Mouse (Mus musculus) liver, adult (tissue): ENCODE measurements around the gene Gnptg.
A peak's percentile ranks its signal among the peaks of the same experiment; 100 is the strongest.

ENCODE experiments used
- GATA4 ChIP-seq: IDR thresholded peaks from 2 replicates; pipeline ENCODE4 v1.6.1; 2014; ENCODE audit warnings: mild to moderate bottlenecking, low read length; ENCODE audit not compliant: insufficient replicate concordance

The Gnptg gene

DNA sequence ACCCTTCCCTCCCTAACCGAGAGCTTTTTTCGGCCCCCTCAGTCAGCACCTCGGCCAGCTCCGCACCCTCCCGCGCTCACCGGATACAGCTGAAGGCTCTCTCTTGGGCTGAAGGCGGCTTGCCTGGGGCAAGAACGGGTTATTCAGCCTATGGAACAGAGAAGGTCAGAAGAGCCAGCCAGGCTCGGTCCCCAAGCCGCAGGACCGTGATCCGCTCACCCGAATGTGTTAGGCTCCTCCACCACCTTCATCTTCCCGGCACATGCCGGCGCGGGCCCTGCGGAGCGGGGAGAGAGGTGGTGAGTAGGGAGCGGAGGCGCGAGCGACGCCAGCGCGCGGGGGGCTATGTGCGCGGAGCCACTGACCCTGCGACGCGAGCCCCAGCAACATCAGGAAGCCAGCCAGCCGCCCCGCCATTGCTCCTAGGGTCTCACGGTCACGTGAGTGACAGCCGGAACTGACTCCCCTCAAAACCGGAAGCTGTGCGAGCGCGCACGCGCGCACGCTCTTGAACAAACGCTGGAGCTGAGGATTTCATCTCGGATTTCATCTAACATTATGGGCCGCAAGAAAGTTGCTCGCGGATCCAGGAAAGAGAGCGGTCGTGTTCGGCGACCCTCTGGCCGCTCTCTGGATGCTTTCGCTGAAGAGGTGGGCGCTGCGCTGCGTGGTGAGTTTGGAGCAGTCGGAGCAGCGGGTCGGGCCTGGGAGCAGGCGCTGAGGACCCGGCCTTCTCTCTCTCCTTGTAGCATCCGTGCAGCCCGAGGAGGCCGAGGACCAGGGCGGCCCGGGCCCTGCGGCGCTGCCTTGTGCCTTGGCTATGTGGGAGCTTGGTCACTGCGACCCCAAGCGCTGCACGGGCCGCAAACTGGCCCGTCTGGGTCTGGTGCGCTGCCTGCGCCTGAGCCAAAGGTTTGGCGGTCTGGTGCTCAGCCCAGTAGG is at the start of gene Gnptg, which contains the start of gene Tsr3:
TSS of gene Gnptg (minus strand) at position 430 of the 942 bp plus-strand sequence.
TSS of gene Tsr3 (plus strand) at position 476 of the 942 bp plus-strand sequence.
- no peak for TF ChIP-seq GATA4

DNA sequence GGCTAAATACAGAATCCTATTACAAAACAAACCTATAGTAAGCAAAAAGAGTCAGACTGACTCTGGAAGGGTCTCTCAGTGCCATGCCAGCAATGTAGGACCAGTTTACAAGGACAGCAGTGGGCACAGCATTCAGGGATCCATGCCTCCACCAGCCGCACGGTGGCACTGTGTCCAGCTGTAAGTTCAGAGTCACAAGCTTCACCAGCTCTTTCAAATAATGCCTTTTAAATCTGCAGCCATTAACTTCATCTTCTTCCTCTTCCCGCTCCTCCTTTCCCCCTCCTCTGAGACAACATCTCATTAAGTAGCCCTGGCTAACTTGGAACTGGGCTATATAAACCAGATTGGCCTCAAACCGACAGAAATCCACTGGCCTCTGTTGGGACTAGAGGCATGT is 48.9 kb upstream of the Gnptg start:
- no peak for TF ChIP-seq GATA4

DNA sequence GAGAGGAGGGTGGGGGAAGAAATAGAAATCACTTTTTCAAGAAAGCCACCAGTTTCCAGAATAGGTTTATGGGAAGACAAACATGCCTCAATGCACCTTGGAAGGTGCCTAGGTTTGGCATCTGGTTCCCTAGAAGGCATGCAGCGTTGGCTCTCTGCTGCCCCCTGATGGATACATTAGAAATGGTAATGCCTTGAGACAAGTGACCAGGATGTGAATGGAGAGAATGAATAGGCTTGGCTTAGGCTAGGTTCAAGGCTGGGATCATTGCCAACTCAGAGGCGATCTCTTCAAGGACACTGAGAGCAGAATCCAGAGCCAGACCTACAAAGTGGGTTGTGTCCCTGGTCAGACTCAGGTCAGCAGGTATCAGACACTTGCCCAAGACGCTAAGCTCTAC is 45.1 kb upstream of the Gnptg start:
- no peak for TF ChIP-seq GATA4

DNA sequence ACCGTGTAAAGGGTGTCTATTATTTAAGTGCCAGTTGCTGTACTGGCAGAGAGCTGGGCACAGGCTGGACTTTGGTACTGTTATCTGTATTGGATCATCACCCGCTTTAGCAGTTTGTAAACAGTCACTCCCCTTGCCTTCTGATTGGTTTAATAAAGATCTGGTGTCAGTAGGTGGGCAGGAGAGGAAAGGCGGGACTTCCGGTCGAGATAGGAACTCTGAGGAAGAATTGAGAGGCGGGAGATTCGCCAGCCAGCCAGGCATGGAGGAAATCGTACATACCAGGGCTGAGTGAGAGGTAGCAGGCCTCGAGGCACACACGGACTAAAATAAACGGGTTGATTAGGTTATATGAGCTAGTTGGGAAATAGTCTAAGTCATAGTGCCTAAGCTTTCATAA is 42.2 kb upstream of the Gnptg start:
- peak; percentile 97 for TF ChIP-seq GATA4

DNA sequence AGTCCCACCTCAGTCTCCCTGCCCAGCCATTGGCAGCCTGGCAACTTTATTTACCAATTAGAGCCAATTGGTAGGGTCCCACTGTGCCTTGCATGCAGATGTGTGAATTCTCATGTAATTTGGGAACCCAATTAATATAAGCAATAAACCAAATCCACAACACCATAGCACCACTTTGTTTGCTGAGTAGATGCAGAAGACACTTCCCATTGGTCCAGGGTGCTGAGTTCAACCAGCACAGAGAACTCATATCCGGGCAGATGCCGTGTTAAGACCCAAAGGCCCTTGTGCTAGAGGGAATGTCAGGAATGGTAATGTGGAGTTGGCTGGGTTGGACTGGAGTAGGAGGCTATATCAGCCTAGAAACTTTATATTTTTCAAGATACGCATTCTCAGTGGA is 35.9 kb upstream of the Gnptg start:
- no peak for TF ChIP-seq GATA4

DNA sequence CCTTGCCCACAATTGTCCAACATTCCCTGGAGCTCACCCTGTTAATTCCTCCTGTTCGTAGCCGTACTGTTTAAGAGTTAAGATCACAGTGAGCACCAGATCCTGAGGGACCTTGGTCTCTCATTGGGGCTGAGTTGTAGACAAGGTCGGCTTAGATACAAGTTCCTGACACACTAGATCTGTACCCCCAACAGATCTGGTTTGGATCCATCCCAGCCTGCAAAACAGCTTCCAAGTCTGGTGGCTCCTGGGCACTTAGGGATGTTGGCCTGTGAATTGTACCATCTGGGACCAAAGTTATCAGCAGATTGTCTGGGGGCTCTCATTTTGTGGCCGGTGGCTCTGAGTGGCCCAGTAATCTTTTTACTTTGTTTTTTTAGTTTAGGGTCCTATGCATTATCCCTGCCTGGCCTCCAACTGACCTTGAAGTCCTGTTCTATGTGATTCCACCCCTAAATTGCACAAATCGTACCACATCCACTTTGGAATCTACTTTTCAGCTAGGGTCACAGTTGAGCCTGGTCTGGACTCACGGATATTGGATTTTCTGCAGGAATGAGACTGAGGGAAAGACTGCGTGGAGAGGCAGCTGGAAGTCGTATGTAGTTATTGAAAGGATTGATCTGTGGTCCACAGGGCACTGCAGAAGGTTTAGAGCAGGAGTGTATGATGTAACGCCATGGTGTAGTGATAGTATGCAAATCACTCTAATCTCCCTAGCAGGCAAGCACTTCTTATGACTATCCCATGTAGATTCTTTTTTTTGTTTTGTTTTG is 34.8 kb upstream of the Gnptg start, which contains the start of gene Ube2i:
TSS of gene Ube2i (minus strand) at position 52 of the 776 bp plus-strand sequence.
- TF ChIP-seq GATA4, result no peak

DNA sequence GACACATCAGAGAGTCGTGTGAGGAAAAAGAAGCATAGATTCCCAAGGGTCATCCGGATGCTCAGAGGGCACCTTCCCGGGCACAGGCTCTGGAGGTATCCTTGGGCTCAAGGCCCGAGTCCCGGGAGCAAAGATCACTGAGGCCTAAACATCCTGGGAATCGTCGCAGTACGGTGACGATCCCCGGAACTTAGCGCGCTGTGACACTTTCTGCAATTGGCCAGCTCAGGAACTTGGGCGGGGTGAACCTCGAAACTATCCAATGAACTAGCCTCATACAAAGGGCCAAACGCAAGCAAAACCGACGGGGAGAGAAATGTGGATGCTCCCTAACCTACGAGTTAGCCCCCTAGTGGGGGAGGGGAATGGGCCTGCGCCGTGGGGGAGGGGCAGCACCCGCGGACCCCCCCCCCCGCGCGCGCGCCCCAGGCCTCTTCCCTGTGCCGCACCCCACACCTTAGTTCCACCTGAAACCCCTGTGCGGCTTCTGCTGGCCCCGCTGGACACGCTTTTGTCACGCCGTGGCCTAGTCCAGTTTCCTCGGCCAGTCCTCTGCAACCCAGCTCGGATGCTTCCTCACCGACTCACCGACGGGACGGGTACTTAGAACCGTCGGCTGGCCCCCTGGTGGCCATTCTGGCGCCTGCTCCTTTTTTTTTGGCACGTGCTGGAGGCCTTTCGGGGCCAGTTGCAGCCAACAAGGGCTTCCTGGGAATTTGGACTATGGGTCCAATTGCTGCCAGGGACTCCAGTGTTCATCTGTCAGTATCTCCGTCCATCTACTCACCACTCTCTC is 34.0 kb upstream of the Gnptg start:
- TF ChIP-seq GATA4, result no peak

DNA sequence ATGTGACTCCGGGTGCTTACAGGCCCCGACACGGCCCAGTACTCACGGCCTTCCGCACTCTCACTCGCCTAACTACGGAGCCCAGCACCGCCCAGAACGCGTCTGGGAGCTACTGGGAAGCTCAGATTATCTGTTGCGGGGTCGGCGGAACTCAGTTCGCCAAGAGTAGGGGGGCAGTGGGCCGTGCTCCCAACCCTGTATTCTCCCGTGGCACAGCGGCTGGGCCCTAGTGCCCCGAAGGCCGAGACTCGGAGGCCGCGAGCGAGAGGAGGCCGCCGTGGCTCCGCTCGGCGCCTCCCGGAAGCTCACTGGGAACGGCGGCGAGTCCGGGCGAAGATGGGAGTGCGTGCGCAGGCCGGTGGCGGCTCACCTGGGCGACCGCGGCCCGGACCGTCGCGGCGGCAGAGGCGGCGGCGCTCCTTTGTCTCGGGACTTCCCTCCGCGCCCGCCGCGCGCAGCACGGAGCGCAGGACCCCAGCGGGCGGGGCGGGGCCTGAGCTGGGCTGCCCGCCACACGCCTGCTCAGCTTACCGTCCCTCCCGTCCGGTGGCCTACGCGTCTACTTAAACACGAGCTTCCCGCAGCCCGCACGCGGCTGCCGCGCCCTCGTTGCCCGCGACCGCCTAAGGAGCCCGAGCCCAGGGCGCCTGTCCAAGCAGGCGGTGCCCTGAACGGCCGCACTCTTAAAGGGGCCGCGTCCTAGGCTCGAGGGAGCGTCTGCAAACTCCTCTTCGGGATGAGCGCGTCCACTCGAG is 33.2 kb upstream of the Gnptg start:
- no peak for TF ChIP-seq GATA4

DNA sequence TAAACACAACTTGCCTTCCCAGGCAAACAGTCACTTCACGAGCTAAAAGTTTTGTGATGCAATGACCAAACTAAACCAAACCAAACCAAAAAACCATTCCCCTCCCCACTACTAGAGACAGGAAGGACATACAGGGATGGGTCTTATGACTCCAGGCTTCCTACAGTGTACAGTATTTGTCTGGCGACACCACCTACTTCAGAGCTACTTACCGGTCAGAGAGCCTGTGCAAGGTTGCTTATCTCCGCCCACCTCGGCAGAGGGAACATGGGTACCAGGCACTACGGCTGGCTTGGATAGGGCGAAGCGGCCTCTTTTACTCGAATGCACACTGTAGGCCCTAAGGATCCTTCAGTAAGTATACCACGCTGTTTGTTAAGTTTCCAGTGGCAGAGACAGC is 32.4 kb upstream of the Gnptg start:
- TF ChIP-seq GATA4, result no peak

DNA sequence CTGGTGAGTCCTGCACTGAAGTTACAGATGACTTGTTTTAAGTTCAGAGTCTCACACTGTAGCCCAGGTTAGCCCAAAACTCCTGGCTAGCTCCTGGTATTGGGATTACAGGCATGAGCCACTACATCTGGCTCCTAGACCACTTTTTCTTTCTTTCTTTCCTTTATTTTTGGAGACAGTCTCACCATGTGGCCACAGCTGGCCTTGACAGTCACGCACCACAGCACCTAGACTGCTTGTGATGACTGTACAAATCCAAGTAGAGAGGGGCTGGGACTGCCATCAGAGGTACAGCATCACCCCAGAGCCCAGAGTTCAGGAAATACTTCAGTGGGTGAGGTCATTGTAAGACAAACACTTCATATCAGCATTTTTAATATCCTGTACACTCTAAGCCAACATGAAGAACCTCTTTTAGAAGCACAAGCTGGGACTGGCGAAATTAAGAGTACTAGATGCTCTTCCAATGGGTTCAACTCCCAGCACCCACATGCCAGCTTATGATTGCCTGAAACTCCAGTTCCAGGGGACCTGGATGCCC is 30.9 kb upstream of the Gnptg start:
- TF ChIP-seq GATA4, result no peak

DNA sequence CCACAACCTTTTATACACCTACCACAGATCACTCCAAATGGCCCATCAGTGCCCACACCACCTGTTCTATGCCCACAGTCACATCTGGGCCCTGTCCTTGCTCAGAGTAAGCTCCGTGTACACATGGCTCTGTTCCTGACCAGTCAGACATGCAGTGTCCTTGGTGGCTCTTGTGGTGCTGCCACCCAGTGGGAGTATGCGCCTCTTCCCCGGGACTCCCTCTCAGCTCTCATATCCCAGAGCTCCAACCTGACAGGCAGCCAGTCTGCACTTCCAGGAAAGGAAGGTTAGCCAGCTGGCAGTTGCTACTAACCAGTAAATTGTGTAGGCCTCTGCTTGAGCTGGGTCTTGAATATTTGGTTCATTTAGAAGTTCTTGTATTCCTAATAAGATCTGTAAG is 24.5 kb upstream of the Gnptg start:
- TF ChIP-seq GATA4, result no peak

DNA sequence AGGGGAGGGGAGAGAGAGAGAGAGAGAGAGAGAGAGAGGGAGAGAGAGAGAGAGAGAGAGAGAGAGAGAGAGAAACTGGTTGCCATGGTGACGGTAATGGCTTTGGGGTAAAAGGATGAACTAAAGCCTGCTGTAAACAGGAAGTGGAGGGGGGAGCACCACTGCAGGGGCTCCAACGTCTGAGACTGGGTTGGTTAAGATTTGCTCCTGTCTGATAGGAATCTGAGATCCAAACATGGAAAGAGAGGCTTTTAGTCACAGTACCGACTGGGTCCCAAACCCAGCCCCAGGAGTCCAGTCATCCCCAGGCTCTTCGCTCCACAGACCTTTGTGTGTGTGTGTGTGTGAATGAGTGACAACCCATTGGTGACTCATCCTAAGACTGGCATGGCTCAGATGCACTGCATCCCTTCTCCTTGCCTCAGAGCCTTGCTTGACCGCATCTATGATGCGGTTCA is 17.9 kb upstream of the Gnptg start:
- no peak for TF ChIP-seq GATA4

DNA sequence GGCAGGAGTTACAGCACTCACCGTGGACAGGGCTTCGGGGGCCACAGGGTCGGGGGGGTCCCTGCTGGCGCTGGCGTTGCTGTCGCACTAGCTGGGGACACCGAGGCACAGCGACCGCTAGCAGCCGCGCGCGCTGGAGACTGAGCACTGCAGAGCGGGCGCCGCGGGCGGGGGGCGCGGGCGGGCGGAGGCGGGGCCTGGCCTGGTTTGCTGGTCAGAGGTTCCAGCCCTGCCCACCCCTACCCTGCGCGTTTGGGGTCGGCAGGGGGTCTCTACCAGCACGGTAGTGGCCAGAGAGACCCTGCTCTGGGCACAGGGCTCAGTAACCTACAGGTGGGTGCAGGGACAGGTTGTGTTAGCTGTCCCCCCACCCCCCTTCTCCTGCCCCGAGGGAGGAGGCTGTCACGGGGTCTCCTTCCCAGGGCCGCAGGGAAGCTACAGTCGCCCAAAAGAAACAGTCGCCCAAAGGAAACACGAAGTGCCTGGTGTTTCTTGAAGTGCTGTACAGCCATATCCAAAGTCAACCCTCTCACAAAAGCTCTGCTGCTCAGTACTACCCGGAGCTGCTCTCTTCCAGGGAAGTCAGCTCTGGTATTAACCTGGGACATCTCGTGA is 16.3 kb upstream of the Gnptg start, which contains the start of gene Baiap3:
TSS of gene Baiap3 (minus strand) at position 225 of the 615 bp plus-strand sequence.
- TF ChIP-seq GATA4, result no peak
